Mouse (Mus musculus): ENCODE measurements at regions not wholly inside any gene's neighbourhood (a gene's known extent, or its start where the extent isn't known, plus 50 kb on each side); places are given as distances from the start of the nearest gene placed in this dataset.

- H3K27me3 ChIP-seq (ENCODE audit: control insufficient read depth, insufficient read depth, low read length): no peaks in the 10 kb centered on the region
- no peak overlapping the region for H3K4me3 ChIP-seq (ENCODE audit: low read depth, low read length)
- no peak overlapping the region for H3K4me2 ChIP-seq (replicated peaks; ENCODE audit: low read depth, low read length)
- no peaks in the 10 kb centered on the region for H3K36me3 ChIP-seq (ENCODE audit: control insufficient read depth, insufficient read depth, low read length)
- H3K4me1 ChIP-seq (replicated peaks; ENCODE audit: control insufficient read depth, insufficient read depth, low read length): no peaks in the 10 kb centered on the region
- no peaks in the 10 kb centered on the region for H3K9me3 ChIP-seq (ENCODE audit: control insufficient read depth, low read length)
- no peak for ATAC-seq (ENCODE audit: low FRiP score)
- no peak for DNase-seq (ENCODE audit: low spot score)
- H3K9ac ChIP-seq (ENCODE audit: low read depth, low read length): no peak overlapping the region
- no peak overlapping the region for H3K27ac ChIP-seq (ENCODE audit: low read depth, low read length)
- 58% methylated on average over 2 of the region's 2 CpGs for WGBS
Measured at GRCm38 (mm10) chrX:66524891-66525290, 124.2 kb upstream of the Slitrk2 start.

- Histone ChIP-seq H3K27ac (ENCODE audit: low read depth, low read length) (no peak overlapping the region), H3K9ac (ENCODE audit: low read depth, low read length) (no peak overlapping the region), H3K4me1 (replicated peaks; ENCODE audit: control insufficient read depth, insufficient read depth, low read length) (no peaks in the 10 kb centered on the region), H3K36me3 (ENCODE audit: control insufficient read depth, insufficient read depth, low read length) (no peaks in the 10 kb centered on the region), H3K4me3 (ENCODE audit: low read depth, low read length) (no peak overlapping the region), H3K4me2 (replicated peaks; ENCODE audit: low read depth, low read length) (no peak overlapping the region), H3K9me3 (ENCODE audit: control insufficient read depth, low read length) (no peaks in the 10 kb centered on the region), H3K27me3 (ENCODE audit: control insufficient read depth, insufficient read depth, low read length) (no peaks in the 10 kb centered on the region)
- WGBS: 76% methylated on average over 3 of the region's 3 CpGs
- DNase-seq (ENCODE audit: low spot score) (no peak), ATAC-seq (ENCODE audit: low FRiP score) (no peak)
Measured at GRCm38 (mm10) chrX:66526842-66527623, 122.1 kb upstream of the Slitrk2 start.

DNA sequence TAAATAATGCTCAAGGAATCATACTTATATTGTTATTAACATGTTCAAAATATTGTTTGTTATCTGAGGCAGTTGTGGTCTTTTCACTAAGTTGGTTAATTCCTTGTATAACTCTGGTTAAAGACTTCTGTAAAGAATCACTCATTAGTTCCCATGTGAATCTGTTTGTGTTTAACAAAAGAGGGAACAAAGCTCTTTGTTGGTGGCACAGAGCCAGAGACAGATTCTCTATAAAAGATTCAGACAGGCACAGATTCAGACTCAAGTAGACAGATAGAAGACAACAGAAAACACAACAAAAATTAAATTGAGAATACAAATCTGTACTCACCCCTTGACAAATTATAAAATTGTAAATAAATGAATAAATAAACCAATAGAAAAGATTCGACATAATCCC lies 120.2 kb upstream of the Slitrk2 start:
- ATAC-seq (ENCODE audit: low FRiP score) (no peak), DNase-seq (ENCODE audit: low spot score) (no peak)
- H3K4me3 ChIP-seq (ENCODE audit: low read depth, low read length): no peak overlapping the region
- H3K36me3 ChIP-seq (ENCODE audit: control insufficient read depth, insufficient read depth, low read length): no peaks in the 10 kb centered on the region
- 81% methylated on average over 1 of the region's 1 CpGs for WGBS
- H3K9ac ChIP-seq (ENCODE audit: low read depth, low read length): no peak overlapping the region
- no peak overlapping the region for H3K4me2 ChIP-seq (replicated peaks; ENCODE audit: low read depth, low read length)
- H3K27me3 ChIP-seq (ENCODE audit: control insufficient read depth, insufficient read depth, low read length): no peaks in the 10 kb centered on the region
- no peak overlapping the region for H3K27ac ChIP-seq (ENCODE audit: low read depth, low read length)
- H3K9me3 ChIP-seq (ENCODE audit: control insufficient read depth, low read length): no peaks in the 10 kb centered on the region
- no peaks in the 10 kb centered on the region for H3K4me1 ChIP-seq (replicated peaks; ENCODE audit: control insufficient read depth, insufficient read depth, low read length)

- Histone ChIP-seq H3K9ac (ENCODE audit: low read depth, low read length) (no peak overlapping the region), H3K36me3 (ENCODE audit: control insufficient read depth, insufficient read depth, low read length) (no peaks in the 10 kb centered on the region), H3K4me3 (ENCODE audit: low read depth, low read length) (no peak overlapping the region), H3K27me3 (ENCODE audit: control insufficient read depth, insufficient read depth, low read length) (no peaks in the 10 kb centered on the region), H3K27ac (ENCODE audit: low read depth, low read length) (no peak overlapping the region), H3K4me2 (replicated peaks; ENCODE audit: low read depth, low read length) (no peak overlapping the region), H3K9me3 (ENCODE audit: control insufficient read depth, low read length) (no peaks in the 10 kb centered on the region), H3K4me1 (replicated peaks; ENCODE audit: control insufficient read depth, insufficient read depth, low read length) (no peaks in the 10 kb centered on the region)
- peak; percentile 2 for DNase-seq (ENCODE audit: low spot score)
- 58% methylated on average over 2 of the region's 2 CpGs for WGBS
- ATAC-seq (ENCODE audit: low FRiP score): peak; percentile 35; the same call in 1 of the 2 replicates
Measured at GRCm38 (mm10) chrX:66544002-66544520, 105.1 kb upstream of the Slitrk2 start.

DNA sequence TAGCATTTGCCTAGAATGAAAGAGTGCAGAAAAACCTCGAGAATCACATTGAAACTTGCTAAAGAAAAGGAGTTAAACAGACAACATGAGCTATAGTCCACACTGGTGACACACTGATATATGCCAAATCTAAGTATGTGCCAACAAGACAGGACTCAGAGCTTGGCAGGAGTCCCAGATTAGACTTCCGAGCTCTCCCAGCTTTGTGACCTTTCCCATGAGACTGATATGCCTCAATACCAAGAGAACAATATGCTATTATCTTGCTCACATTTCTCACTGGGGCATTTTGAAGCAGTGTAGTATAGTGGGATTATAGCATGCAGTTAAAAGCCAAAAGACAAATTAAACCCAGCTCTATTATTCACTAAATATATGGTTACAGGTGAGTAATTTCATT lies 94.6 kb upstream of the Slitrk2 start:
- DNase-seq (ENCODE audit: low spot score) (no peak), ATAC-seq (ENCODE audit: low FRiP score) (no peak)
- Histone ChIP-seq H3K9ac (ENCODE audit: low read depth, low read length) (no peak overlapping the region), H3K27me3 (ENCODE audit: control insufficient read depth, insufficient read depth, low read length) (no peaks in the 10 kb centered on the region), H3K27ac (ENCODE audit: low read depth, low read length) (no peak overlapping the region), H3K4me2 (replicated peaks; ENCODE audit: low read depth, low read length) (no peak overlapping the region), H3K4me3 (ENCODE audit: low read depth, low read length) (no peak overlapping the region), H3K36me3 (ENCODE audit: control insufficient read depth, insufficient read depth, low read length) (no peaks in the 10 kb centered on the region), H3K4me1 (replicated peaks; ENCODE audit: control insufficient read depth, insufficient read depth, low read length) (no peaks in the 10 kb centered on the region), H3K9me3 (ENCODE audit: control insufficient read depth, low read length) (no peaks in the 10 kb centered on the region)
- WGBS: 49% methylated on average over 2 of the region's 2 CpGs
